Mouse (Mus musculus): ENCODE measurements around the gene Sardh. TPM values are rescaled to one million over a fixed set of nuclear protein-coding genes. Genes with fewer than 3 reads are reported as not detected.

Sardh gene
- polyA plus RNA-seq, 1 experiment from 2014 or later = 145 TPM

DNA sequence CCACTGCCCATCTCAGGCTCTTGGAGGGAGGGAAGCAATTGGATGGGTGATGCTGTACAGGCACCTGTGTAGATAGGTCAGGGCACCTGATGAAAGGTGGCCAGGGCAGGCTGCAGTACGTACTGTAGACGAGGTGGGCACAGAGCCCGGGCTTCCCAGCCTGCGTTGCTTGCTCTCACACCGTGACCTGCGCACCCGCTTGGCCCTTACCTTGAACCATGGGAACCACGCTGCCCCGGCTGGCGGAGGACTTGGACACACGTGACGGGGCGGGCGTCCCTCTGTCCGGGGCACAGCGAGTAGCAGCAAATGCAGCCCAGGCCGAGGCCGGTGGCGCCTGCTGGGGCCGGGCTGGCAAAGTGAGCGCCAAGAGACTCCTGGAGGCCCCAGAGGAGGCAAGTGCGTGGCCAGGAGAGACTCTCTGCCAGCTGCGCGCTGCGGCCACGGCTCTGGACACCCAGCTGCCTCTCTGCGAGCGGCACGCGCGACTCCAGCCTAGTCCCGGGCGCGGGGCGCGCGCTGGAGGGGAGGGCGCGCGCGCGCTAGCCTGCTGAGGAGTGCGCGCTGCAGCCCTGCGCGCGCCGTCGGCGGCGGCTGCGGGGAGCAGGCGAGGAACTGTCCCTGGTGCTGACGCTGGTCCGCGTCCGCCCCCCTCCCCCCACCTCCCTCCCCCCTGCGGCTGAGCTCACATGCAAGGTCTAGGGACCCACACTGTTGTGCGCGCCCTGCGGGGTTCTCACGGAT, 106.0 kb downstream of the Sardh start, which contains the start of gene Fam163b:
Gene Fam163b (minus strand): TSS at position 542 of the 744 bp plus-strand sequence.
- Histone ChIP-seq H3K27ac (ENCODE audit: low read depth) (no peak within 1 kb of the TSS), H3K4me2 (ENCODE audit: low read depth, low read length) (peak within 1 kb of the TSS; percentile 35), H3K36me3 (replicated peaks; ENCODE audit: insufficient read depth, low read length) (no peaks in the 10 kb centered on the region), H3K9me3 (ENCODE audit: low read length) (no peaks in the 10 kb centered on the region), H3K4me1 (ENCODE audit: insufficient read depth) (0 out of 2 replicates have a peak, but pooled peaks cover 4% of the 10 kb centered on the region), H3K4me3 (ENCODE audit: low read depth, low read length) (no peak within 1 kb of the TSS), H3K27me3 (ENCODE audit: insufficient read depth, low read length) (peaks cover 26% of the 10 kb centered on the region), H3K9ac (replicated peaks) (no peak within 1 kb of the TSS)
- peak; percentile 52 for DNase-seq
- TF ChIP-seq CTCF (IDR thresholded peaks at IDR 0.05; ENCODE audit: low read depth) (no peak), EP300 (IDR thresholded peaks at IDR 0.05; ENCODE audit: low read depth) (no peak)
- 3% methylated on average over 54 of the region's 62 CpGs for WGBS (ENCODE audit: insufficient replicate concordance)
- ATAC-seq = peak; percentile 31; the same call in 1 of the 2 replicates

Other genes starting within 250 kb of the Sardh start
- gene Cacfd1, start 238.4 kb downstream of the Sardh start, polyA plus RNA-seq (2015; fragmentation: Nextera tagmentation; extraction: Ambion mirVana) = 21.1 and 23.5 TPM in 2 replicates
- 0.31 and 0.47 TPM in 2 replicates for gene Slc2a6, start 220.3 kb downstream of the Sardh start, polyA plus RNA-seq (2015; fragmentation: Nextera tagmentation; extraction: Ambion mirVana)
- gene Mymk, start 176.2 kb downstream of the Sardh start, polyA plus RNA-seq (2015; fragmentation: Nextera tagmentation; extraction: Ambion mirVana) = 0.49 TPM in 1 of 2 replicates, not detected in the other
- gene Adamtsl2, start 169.0 kb downstream of the Sardh start, polyA plus RNA-seq (2015; fragmentation: Nextera tagmentation; extraction: Ambion mirVana) = 1.1 and 1.2 TPM in 2 replicates
- gene Fam163b, start 105.8 kb downstream of the Sardh start, polyA plus RNA-seq (2015; fragmentation: Nextera tagmentation; extraction: Ambion mirVana) = not detected in 2 replicates
- not detected in 2 replicates for gene Dbh, start 83.1 kb downstream of the Sardh start, polyA plus RNA-seq (2015; fragmentation: Nextera tagmentation; extraction: Ambion mirVana)
- gene Vav2, start 178.7 kb upstream of the Sardh start, polyA plus RNA-seq (2015; fragmentation: Nextera tagmentation; extraction: Ambion mirVana) = 5.4 and 6.3 TPM in 2 replicates
- gene Brd3os, start 194.0 kb upstream of the Sardh start, polyA plus RNA-seq (2015; fragmentation: Nextera tagmentation; extraction: Ambion mirVana) = 0.25 and 0.35 TPM in 2 replicates

Data from liver, postnatal 0 days (tissue).